Mouse (Mus musculus): ENCODE measurements at regions not wholly inside any gene's neighbourhood (a gene's known extent, or its start where the extent isn't known, plus 50 kb on each side); places are given as distances from the start of the nearest gene placed in this dataset.

GRCm38 (mm10) chr10:115676661-115677060 is 89.1 kb upstream of the Lgr5 start:
- TF ChIP-seq CTCF (conservative IDR thresholded peaks at IDR 0.05; ENCODE audit: insufficient read depth, insufficient read length, low read depth, low read length) (no peak), POLR2A (IDR thresholded peaks at IDR 0.05; ENCODE audit: low read depth, low read length) (no peak)
